Mouse (Mus musculus): ENCODE results near the gene Gm10260.

DNA sequence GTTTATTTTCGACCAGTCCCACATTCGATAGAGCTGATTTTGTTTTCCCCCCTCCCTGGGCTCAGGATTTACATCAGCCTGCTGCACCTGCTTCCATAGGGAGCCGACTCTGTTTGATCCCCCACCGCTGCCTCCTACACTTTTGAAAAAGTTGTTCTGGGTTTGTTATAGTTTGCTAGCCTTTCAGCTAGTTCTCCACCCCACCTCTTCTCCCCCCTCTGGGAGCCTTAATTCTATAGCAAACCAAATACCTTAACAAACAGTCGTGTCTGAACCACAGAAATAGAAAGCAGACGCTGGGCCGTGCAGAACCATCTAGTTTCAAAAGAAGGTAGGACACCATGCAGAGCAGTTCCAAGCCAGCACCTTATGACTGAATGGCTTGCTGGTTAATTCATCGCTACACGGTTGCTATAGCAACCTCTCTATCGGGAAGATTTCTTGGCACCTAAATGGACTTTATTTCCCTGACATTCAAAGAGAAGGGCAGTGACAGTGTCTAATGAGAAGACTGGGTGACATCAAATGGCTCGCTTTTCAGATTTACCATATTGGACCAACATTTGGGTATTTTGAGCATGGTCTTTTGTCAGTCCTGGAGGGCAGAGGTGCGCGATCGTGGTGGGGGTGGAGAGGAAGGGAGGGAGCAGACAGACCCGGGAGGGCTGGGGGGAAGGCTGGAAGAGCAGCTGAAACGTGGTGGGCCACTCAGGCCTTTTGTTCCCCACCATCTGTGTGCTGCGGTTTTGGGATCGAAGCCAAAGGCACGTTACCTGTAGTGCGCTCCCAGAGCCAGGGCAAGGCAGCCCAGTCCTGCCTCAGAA, 13.2 kb downstream of the Gm10260 start:
- no peak for TF ChIP-seq CTCF (IDR thresholded peaks at IDR 0.05; ENCODE audit: low read depth, low read length)
- TF ChIP-seq POLR2A (IDR thresholded peaks at IDR 0.05; ENCODE audit: extremely low read depth, insufficient read depth, low read length) = no peak
